8 mouse cellular contexts compared by ENCODE assay signal in genomic region chr19:5787128-5787635, GRCm38 (mm10). TPM values are rescaled to one million over a fixed set of nuclear protein-coding genes. Genes with fewer than 3 reads are reported as not detected.
A peak's percentile ranks its signal among the peaks of the same experiment; 100 is the strongest.
DNase-seq lines count a peak whose midpoint lies in the region; ATAC-seq and TF ChIP-seq lines count a peak whose summit lies in the region.

No protein-coding gene starts in this region.

- H3K9me3 ChIP-seq in forebrain, postnatal 0 days (ENCODE audit: low read length) = no peaks in the 10 kb centered on the region
- no peaks in the 10 kb centered on the region for H3K9me3 ChIP-seq in lung, embryonic 15.5 days

- H3K27ac ChIP-seq in cerebellum, adult 2 months (ENCODE audit: insufficient read depth, low read length) = peak overlapping the region; percentile 16; the same call in 1 of the 2 replicates
- H3K27ac ChIP-seq in forebrain, postnatal 0 days (ENCODE audit: low read depth, low read length) = no peak overlapping the region
- H3K27ac ChIP-seq in lung, embryonic 15.5 days = 0 out of 2 replicates have a peak overlapping the region, but pooled peaks have one; percentile 42
- H3K27ac ChIP-seq in olfactory bulb, adult 2 months (ENCODE audit: insufficient read depth, low read depth, low read length) = peak overlapping the region; percentile 40

- peaks cover 10% of the 10 kb centered on the region; the same call in 1 of the 2 replicates for H3K4me1 ChIP-seq in cerebellum, adult 2 months (ENCODE audit: control insufficient read depth, insufficient read depth, low read length)
- no peaks in the 10 kb centered on the region for H3K4me1 ChIP-seq in forebrain, postnatal 0 days (ENCODE audit: insufficient read depth)
- peaks cover 15% of the 10 kb centered on the region for H3K4me1 ChIP-seq in lung, embryonic 15.5 days
- peaks cover 14% of the 10 kb centered on the region for H3K4me1 ChIP-seq in olfactory bulb, adult 2 months (ENCODE audit: control insufficient read depth, insufficient read depth, low read length)

- H3K4me3 ChIP-seq in cerebellum, adult 2 months (replicated peaks; ENCODE audit: insufficient read depth, low read depth, low read length) = no peak overlapping the region
- H3K4me3 ChIP-seq in forebrain, postnatal 0 days (ENCODE audit: low read depth, low read length) = no peak overlapping the region
- H3K4me3 ChIP-seq in lung, embryonic 15.5 days = no peak overlapping the region
- no peak overlapping the region for H3K4me3 ChIP-seq in olfactory bulb, adult 2 months (ENCODE audit: insufficient read depth, low read depth, low read length)

- no peak overlapping the region for H3K9ac ChIP-seq in forebrain, postnatal 0 days
- no peak overlapping the region for H3K9ac ChIP-seq in lung, embryonic 15.5 days

- intact Hi-C loops in heart, postnatal 36 days (cut with DNase I) = loop anchor here (2.0 to 5.0 kb wide), 3 partner anchors 90 to 230 kb away; partner anchors contain the start of genes Capn1 and Slc25a45

- H3K4me2 ChIP-seq in forebrain, postnatal 0 days (ENCODE audit: low read depth) = no peak overlapping the region
- H3K4me2 ChIP-seq in lung, embryonic 15.5 days = no peak overlapping the region

- H3K27me3 ChIP-seq in cerebellum, adult 2 months (ENCODE audit: control insufficient read depth, insufficient read depth, low read length) = no peaks in the 10 kb centered on the region
- H3K27me3 ChIP-seq in forebrain, postnatal 0 days (ENCODE audit: insufficient read depth, low read length) = no peaks in the 10 kb centered on the region
- H3K27me3 ChIP-seq in lung, embryonic 15.5 days = no peaks in the 10 kb centered on the region

- peak; percentile 87 for TF ChIP-seq CTCF in cerebellum, adult 2 months (IDR thresholded peaks at IDR 0.05; ENCODE audit: borderline replicate concordance, insufficient read depth, low read depth, low read length)
- TF ChIP-seq CTCF in forebrain, postnatal 0 days (IDR thresholded peaks at IDR 0.05; ENCODE audit: low read depth) = peak; percentile 89
- TF ChIP-seq CTCF in olfactory bulb, adult 2 months (IDR thresholded peaks at IDR 0.05; ENCODE audit: insufficient read depth, low read depth, low read length) = no peak

- TF ChIP-seq POLR2A in cerebellum, adult 2 months (IDR thresholded peaks at IDR 0.05; ENCODE audit: borderline replicate concordance, insufficient read depth, low read length) = no peak
- no peak for TF ChIP-seq POLR2A in olfactory bulb, adult 2 months (IDR thresholded peaks at IDR 0.05; ENCODE audit: insufficient read depth, low read depth, low read length)

- H3K36me3 ChIP-seq in forebrain, postnatal 0 days (ENCODE audit: insufficient read depth) = no peaks in the 10 kb centered on the region
- no peaks in the 10 kb centered on the region for H3K36me3 ChIP-seq in lung, embryonic 15.5 days

- ATAC-seq in forebrain, postnatal 0 days = peak; percentile 81
- ATAC-seq in lung, embryonic 15.5 days (ENCODE audit: borderline replicate concordance, extremely low read depth, low FRiP score, low TSS enrichment) = peak; percentile 66

- 5% methylated on average over 8 of the region's 8 CpGs for WGBS in cerebellum, adult 2 months
- 11% methylated on average over 8 of the region's 8 CpGs for WGBS in forebrain, postnatal 0 days
- WGBS in lung, embryonic 15.5 days = 7% methylated on average over 8 of the region's 8 CpGs
- 5% methylated on average over 8 of the region's 8 CpGs for WGBS in olfactory bulb, adult 2 months

- peak; percentile 75 for DNase-seq in MN1 (ENCODE audit: low spot score)
- DNase-seq in cerebellum, adult 2 months = peak; percentile 87 to 91
- peak; percentile 90 for DNase-seq in forebrain, postnatal 0 days
- DNase-seq in heart, postnatal 36 days = peak; percentile 89
- DNase-seq in layer of hippocampus, adult 9-10 months (ENCODE audit: low spot score) = peak; percentile 92
- peak; percentile 91 for DNase-seq in thymus, postnatal 25 days

RNA-seq across cellular contexts. Expression of gene Scyl1, which starts 16.0 kb away (rescaled TPM):
- 158 and 170 TPM in 2 replicates for polyA plus RNA-seq in cerebellum, adult 2 months (2012; rRNA removed)
- 79.8 and 98.1 TPM in 2 replicates for total RNA-seq in forebrain, postnatal 0 days (2014; rRNA removed)
- polyA plus RNA-seq in forebrain, postnatal 0 days (2015; fragmentation: Nextera tagmentation; extraction: Ambion mirVana) = 62.7 and 68.8 TPM in 2 replicates
- 10 to 100 TPM; 69.0 to 72.9 TPM for total RNA-seq in heart, postnatal 36 days (2021)
- 76.1 and 83.6 TPM in 2 replicates for polyA plus RNA-seq in lung, embryonic 15.5 days (2015; fragmentation: Nextera tagmentation; extraction: Ambion mirVana)
- polyA plus RNA-seq in olfactory bulb, adult 2 months (2012; ENCODE audit: insufficient read depth, insufficient read length, low replicate concordance, missing spikeins) = not detected in 2 replicates

RNA-seq across cellular contexts. Expression of gene Ltbp3, which starts 46.5 kb away (rescaled TPM):
- 165 and 175 TPM in 2 replicates for polyA plus RNA-seq in cerebellum, adult 2 months (2012; rRNA removed)
- 21.3 and 22.7 TPM in 2 replicates for total RNA-seq in forebrain, postnatal 0 days (2014; rRNA removed)
- 5.9 and 12.4 TPM in 2 replicates for polyA plus RNA-seq in forebrain, postnatal 0 days (2015; fragmentation: Nextera tagmentation; extraction: Ambion mirVana)
- total RNA-seq in heart, postnatal 36 days (2021) = 10 to 100 TPM; 36.5 to 42.2 TPM
- polyA plus RNA-seq in lung, embryonic 15.5 days (2015; fragmentation: Nextera tagmentation; extraction: Ambion mirVana) = 47.2 and 54.9 TPM in 2 replicates
- not detected in 2 replicates for polyA plus RNA-seq in olfactory bulb, adult 2 months (2012; ENCODE audit: insufficient read depth, insufficient read length, low replicate concordance, missing spikeins)

RNA-seq across cellular contexts. Expression of gene Fam89b, which starts 57.7 kb away (rescaled TPM):
- 65.2 and 65.9 TPM in 2 replicates for polyA plus RNA-seq in cerebellum, adult 2 months (2012; rRNA removed)
- total RNA-seq in forebrain, postnatal 0 days (2014; rRNA removed) = 169 and 172 TPM in 2 replicates
- 165 and 200 TPM in 2 replicates for polyA plus RNA-seq in forebrain, postnatal 0 days (2015; fragmentation: Nextera tagmentation; extraction: Ambion mirVana)
- 10 to 100 TPM; 29.3 to 32.6 TPM for total RNA-seq in heart, postnatal 36 days (2021)
- polyA plus RNA-seq in lung, embryonic 15.5 days (2015; fragmentation: Nextera tagmentation; extraction: Ambion mirVana) = 105 and 108 TPM in 2 replicates
- not detected in 2 replicates for polyA plus RNA-seq in olfactory bulb, adult 2 months (2012; ENCODE audit: insufficient read depth, insufficient read length, low replicate concordance, missing spikeins)
